Mouse (Mus musculus): ENCODE data around the gene Eif2b3.

The Eif2b3 gene

DNA sequence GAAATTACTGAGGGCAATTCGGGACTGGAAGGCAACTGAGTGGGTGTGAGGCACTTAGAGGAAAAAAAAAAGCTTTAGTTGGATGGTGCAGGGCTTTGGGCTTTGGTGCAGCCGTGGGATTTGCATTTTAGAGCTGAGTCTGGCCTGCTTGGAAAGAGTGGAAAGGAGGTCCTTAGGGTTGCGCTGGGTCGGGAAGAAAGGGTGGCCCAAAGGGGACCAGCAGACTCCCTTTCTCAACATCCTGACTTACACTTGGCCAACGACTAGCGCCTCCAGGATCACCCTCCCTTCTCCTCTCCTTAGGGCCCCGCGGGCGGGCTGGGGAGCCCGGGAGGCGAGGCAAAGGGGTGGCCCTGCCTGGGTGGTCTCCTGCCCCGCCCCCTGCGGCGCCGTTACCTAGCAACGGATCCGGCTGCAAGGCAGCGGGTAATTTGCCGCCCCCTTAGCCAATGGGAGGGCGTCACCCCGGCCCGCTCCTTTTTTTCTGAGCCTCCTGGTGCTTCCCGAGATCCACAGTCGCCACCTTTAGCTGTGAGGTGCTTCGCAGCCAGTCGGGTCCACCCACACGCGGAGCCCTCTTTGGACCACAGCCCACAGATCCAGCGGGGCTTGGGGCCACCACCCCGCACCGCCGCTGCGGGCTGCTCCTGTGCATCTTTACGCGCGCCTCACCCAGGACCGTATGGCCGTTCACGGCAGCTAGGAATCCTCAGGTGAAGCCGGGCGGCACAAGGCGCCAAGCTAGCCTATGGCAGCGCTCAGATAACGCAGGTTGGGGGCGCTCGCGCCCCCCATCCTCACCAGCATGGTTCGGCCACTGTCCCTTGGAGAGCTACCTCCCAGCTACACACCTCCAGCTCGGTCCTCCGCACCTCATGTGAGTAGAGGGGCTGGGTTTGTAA, 76.6 kb downstream of the Eif2b3 start, which contains the start of gene Ptch2:
Gene Ptch2 (plus strand): TSS at position 525 of the 902 bp plus-strand sequence.
- DNase-seq (ENCODE audit: low spot score): no peak

DNA sequence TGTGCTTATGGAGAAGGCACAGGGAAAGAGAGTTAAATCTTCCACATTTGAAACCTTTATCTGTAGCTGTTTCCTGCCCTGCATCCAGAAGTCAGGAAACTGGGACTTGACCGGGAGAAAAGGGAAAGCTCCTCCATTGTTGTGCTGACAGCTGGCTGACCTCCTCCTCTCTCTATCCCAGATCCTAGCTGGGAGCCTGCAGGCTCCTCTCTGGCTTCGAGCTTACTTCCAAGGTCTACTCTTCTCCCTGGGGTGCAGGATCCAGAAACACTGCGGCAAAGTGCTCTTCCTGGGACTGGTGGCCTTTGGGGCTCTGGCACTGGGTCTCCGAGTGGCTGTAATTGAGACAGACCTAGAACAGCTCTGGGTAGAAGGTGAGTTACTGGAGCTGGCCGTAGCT, 77.5 kb downstream of the Eif2b3 start:
- no peak for DNase-seq (ENCODE audit: low spot score)

- DNase-seq (ENCODE audit: low spot score): no peak
Measured at GRCm38 (mm10) chr4:117097969-117098763, 79.0 kb downstream of the Eif2b3 start.

GRCm38 (mm10) chr4:117098764-117099036, 79.5 kb downstream of the Eif2b3 start:
- DNase-seq (ENCODE audit: low spot score): no peak

- DNase-seq (ENCODE audit: low spot score): no peak
Measured at GRCm38 (mm10) chr4:117100036-117100435, 80.8 kb downstream of the Eif2b3 start.

DNA sequence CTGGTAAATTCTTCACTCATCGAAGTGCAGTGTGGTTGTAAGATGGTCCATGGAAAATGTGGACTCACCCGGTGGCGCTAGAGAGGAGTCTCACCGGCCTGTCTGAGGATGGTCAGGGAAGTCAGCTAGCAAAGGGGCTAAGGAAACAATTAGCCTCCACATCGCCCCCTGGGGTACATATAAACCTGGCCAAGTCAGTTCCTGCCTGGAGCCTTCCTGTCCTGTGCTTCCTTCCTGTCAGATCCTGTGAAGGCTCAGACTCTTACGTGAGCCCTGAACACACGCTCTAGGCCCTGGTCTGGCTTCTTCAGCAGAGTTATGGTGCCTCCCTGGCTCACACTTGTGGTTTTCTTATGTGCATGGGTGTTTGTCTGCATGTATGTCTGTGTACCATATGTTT, 82.0 kb downstream of the Eif2b3 start:
- DNase-seq (ENCODE audit: low spot score): no peak

DNA sequence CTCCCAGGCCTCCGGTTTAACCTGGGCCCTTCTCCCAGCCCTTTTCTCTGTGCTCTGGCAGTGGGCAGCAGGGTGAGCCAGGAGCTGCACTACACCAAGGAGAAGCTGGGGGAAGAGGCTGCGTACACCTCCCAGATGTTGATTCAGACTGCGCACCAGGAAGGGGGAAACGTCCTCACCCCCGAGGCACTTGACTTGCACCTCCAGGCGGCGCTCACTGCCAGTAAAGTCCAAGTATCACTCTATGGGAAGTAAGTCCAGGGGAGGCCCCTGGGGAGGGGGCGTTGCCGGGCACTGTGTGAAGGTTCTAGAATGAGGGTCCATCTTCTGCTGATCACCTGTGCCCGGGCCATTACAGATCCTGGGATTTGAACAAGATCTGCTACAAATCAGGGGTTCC, 85.5 kb downstream of the Eif2b3 start:
- DNase-seq (ENCODE audit: low spot score): no peak

DNA sequence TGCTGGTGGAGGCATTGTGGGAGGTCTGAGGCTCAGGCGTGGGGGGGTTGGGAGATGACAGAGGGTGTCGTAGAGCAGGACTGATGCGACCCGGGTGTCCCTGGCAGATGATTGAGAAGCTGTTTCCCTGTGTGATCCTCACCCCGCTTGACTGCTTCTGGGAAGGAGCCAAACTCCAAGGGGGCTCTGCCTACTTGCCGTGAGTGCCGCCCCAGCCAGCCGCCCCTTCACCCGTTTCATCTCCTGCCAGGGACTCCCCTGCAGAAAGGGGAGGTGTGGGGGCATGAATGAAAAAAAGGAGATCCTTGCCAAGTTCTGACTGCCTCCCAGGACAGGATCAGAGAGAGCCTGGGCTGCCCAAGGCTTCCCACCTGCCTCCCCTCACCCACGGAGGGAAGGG, 85.9 kb downstream of the Eif2b3 start:
- DNase-seq (ENCODE audit: low spot score): no peak

GRCm38 (mm10) chr4:117107813-117108523, 88.8 kb downstream of the Eif2b3 start:
- DNase-seq (ENCODE audit: low spot score): no peak

- no peak for DNase-seq (ENCODE audit: low spot score)
Measured at GRCm38 (mm10) chr4:117108524-117108849, 89.3 kb downstream of the Eif2b3 start.

- DNase-seq (ENCODE audit: low spot score): no peak
Measured at GRCm38 (mm10) chr4:117109330-117109729, 90.1 kb downstream of the Eif2b3 start.

DNA sequence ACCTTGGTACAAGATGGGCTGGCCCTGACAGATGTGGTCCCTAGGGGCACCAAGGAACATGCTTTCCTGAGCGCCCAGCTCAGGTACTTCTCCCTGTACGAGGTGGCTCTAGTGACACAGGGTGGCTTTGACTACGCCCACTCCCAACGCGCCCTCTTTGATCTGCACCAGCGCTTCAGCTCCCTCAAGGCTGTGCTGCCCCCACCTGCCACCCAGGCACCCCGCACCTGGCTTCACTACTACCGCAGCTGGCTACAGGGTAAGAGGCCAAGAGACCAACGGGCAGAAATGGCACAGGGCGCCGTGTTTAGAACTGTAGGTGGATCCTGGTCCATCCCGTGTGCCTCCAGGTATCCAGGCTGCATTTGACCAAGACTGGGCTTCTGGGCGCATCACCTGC, 91.0 kb downstream of the Eif2b3 start:
- DNase-seq (ENCODE audit: low spot score): no peak

DNA sequence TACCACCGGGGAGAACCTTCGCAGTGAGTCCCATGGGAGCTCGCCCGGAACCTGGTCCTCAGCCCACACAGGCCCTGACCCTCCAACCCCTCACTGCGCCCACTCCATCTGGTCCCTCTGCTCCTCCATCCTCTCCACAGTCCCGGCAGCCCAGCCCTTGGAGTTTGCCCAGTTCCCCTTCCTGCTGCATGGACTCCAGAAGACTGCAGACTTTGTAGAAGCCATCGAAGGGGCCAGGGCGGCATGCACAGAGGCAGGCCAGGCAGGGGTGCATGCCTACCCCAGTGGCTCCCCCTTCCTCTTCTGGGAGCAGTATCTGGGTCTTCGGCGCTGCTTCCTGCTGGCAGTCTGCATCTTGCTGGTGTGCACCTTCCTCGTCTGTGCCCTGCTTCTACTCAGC, 91.8 kb downstream of the Eif2b3 start:
- DNase-seq (ENCODE audit: low spot score): no peak

GRCm38 (mm10) chr4:117113237-117113636, 94.0 kb downstream of the Eif2b3 start:
- no peak for DNase-seq (ENCODE audit: low spot score)

- DNase-seq (ENCODE audit: low spot score): no peak
Measured at GRCm38 (mm10) chr4:117115592-117115991, 96.4 kb downstream of the Eif2b3 start.

- no peak for DNase-seq (ENCODE audit: low spot score)
Measured at GRCm38 (mm10) chr4:117117931-117118330, 98.7 kb downstream of the Eif2b3 start.

GRCm38 (mm10) chr4:117119636-117120035, 100.4 kb downstream of the Eif2b3 start:
- DNase-seq (ENCODE audit: low spot score): no peak

DNA sequence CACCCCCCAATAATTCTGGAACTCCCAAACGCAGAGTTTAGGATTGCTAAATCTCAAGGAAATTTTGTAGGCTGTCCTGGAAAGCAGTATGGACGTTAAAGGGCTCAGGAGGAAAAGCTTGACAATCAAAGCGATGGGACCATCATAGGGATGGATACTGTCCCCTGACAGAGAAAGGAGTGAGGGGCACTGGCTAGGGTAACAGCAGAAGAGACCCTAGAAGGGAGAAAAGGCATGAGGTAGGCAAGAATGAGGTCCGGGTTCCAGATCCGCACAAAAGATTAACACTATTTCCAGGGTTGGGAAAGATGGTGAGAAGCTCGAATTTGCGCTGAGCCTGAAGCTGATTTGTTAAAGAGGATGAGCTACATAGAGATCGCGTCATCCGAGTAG, 100.8 kb downstream of the Eif2b3 start:
- DNase-seq (ENCODE audit: low spot score): no peak

- DNase-seq (ENCODE audit: low spot score): peak; percentile 84
Measured at GRCm38 (mm10) chr4:117120445-117121414, 101.5 kb downstream of the Eif2b3 start.

- DNase-seq (ENCODE audit: low spot score): no peak
Measured at GRCm38 (mm10) chr4:117122209-117122608, 103.0 kb downstream of the Eif2b3 start.

- no peak for DNase-seq (ENCODE audit: low spot score)
Measured at GRCm38 (mm10) chr4:117123546-117124217, 104.5 kb downstream of the Eif2b3 start.

Data from c-Kit-positive CD71-positive TER-119-positive erythroid progenitor cells, embryonic 14.5 days (primary cell).